Mouse (Mus musculus): ENCODE results near the gene Ppp1r16b. TPM values are rescaled to one million over a fixed set of nuclear protein-coding genes. Genes with fewer than 3 reads are reported as not detected.
A peak's percentile ranks its signal among the peaks of the same experiment; 100 is the strongest.

Gene Ppp1r16b
- total RNA-seq, 2 experiments from 2014 or later: 135 to 138 TPM

DNA sequence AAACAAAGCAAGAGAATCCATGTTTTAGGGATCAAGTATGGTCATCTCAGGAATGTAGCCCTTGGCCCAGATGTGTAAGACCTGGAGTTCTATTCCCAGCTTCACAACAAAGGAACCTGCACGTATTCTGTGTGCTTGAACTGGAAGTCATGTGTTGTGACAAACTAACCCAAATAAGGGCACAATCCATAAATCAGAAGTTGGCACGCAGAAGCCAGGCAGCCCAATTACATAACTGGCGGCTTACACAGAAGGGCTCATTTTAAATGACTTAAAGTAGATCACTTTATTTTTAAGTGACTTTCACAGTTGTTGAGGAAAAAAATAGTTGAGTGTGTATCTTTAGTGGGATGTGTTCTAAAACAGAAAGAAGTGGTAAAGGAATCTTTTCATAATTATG is 21.4 kb upstream of the Ppp1r16b start:
- H3K27ac ChIP-seq: peak overlapping the region; percentile 86
- H3K4me3 ChIP-seq: no peak overlapping the region
- no peak for TF ChIP-seq CTCF (IDR thresholded peaks at IDR 0.05)
- DNase-seq (ENCODE audit: extremely low spot score in 1 of 2, low spot score in 2 of 2): peak in 1 of 2 experiments; percentile 24
- intact Hi-C loops (cut with DNase I): loop anchor here (2.0 to 10.0 kb wide), 4 partner anchors 69 to 259 kb away; no protein-coding TSS in a partner anchor

DNA sequence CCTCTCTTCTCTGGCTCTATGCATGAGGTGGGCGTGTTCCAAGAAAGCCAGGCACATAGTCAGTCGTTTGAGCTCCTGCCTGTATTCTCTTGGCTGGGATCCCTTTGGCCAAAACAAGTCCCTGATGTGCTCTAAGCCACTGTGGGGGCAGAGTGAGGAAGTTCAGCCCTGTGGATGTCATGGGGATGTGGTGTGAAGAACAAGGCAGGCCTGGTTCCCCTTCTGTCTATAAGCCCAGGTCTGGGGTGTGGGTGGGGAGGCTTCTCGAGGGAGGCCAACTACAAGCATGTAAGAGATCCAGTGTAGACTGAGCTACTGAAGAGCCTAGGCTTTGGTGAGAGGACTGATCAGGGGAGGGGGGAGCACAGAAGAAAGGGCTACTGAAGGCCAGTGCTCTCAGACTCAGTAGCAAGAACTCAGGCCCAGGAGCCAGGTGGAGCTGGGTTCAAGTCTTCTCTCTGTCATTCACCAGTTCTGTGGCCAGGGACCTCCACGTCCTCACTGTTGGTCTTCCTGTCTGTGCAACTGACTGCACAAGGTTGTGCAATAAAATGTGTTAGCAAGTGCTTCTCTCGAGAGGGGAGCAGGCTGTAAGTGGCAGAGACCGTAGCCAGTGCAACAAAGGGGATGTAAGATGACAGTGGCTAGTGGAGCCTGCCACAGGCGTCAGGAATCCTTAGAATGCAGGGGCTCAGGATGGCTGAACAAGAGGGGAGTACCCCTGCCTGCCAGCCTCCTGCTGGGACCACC is 13.9 kb upstream of the Ppp1r16b start:
- TF ChIP-seq CTCF (IDR thresholded peaks at IDR 0.05): no peak
- DNase-seq (ENCODE audit: extremely low spot score in 1 of 2, low spot score in 2 of 2): no peak
- Histone ChIP-seq H3K4me3 (no peak overlapping the region), H3K27ac (no peak overlapping the region)
- intact Hi-C loops (cut with DNase I): no loop called here

DNA sequence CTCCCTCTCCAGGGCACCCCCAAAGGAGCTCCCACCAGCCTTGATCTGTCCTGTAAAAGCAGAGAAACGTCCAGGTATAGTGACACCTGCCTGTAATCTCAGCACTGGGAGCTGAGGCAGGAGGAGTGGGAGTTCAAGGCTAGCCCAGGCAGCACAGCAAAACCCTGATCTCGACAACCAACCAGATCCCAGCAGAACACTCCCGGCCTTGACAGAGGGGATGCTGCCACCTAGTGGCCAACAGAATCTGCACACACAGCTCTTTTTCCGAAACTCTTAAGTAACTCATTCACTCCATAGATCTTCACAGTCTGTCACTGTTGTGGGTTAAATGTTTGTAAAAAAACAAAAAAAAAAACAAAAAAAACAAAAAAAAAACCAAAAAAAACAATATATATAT is 12.2 kb upstream of the Ppp1r16b start:
- peak; percentile 80 to 86 for DNase-seq (ENCODE audit: extremely low spot score in 1 of 2, low spot score in 2 of 2)
- TF ChIP-seq CTCF (IDR thresholded peaks at IDR 0.05): peak; percentile 95
- no peak overlapping the region for H3K4me3 ChIP-seq
- H3K27ac ChIP-seq: no peak overlapping the region
- intact Hi-C loops (cut with DNase I): loop anchor here (1.0 kb wide), 1 partner anchor 92 kb away; no protein-coding TSS in a partner anchor

DNA sequence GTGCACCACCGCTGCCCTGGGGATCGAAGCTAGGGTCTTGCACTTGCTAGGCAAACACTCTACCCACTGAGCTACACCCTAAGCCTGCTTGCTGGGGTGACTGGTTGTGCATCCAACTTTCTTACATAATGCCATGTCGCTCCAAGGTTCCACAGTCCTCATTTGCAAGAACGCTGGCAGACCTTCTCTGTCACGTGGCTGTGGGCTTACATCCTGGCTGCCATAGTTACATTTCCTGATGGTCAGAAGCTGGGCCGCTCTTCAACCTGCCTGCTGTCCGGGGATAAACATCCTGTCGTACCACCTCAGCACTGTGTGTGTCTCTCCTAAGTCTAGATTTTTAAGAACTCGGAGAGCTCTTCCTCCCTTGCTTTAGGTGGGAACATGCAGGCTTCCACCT is 10.5 kb upstream of the Ppp1r16b start:
- no peak for TF ChIP-seq CTCF (IDR thresholded peaks at IDR 0.05)
- Histone ChIP-seq H3K27ac (peak overlapping the region; percentile 30; the same call in 1 of the 2 replicates), H3K4me3 (no peak overlapping the region)
- intact Hi-C loops (cut with DNase I): no loop called here
- no peak for DNase-seq (ENCODE audit: extremely low spot score in 1 of 2, low spot score in 2 of 2)

DNA sequence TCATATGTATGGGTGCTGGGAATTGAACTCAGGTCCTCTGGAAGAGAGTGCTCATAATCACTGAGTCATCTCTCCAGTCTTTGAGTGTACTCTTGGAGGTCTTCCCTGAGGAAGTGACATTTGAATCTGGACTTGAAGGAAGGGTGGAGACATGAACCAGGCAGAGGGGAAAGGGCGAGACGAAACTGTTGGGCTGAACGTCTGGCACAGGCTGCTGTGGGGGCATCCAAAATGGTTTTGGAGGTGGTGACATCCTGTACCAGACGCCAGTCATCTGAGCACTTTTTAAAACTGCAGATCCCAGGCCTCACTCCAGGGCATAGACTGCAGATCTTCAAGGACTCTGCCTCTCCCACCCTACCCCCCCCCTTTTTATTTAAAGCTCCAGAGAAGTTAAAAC is 9.4 kb upstream of the Ppp1r16b start:
- TF ChIP-seq CTCF (IDR thresholded peaks at IDR 0.05): no peak
- DNase-seq (ENCODE audit: extremely low spot score in 1 of 2, low spot score in 2 of 2): no peak
- no peak overlapping the region for H3K27ac ChIP-seq
- intact Hi-C loops (cut with DNase I): no loop called here
- no peak overlapping the region for H3K4me3 ChIP-seq

DNA sequence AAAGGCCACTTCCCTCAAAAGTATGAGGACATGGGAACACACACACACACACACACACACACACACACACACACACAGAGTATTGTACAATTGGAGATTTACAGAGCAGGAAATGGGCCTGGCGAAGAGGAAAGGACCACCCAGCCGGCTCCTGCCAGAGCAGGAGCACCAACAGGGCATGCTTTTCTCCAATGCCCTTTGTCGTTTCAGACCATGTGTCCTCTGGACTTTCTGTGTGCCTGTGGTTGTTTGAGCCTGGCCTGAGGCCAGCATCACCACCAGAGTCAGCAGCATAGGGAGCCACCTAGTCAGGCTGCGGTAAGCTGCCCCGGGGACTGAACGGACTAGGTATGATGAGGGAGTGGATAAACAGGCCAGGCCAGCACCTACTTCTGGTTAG is 6.4 kb upstream of the Ppp1r16b start:
- no peak for TF ChIP-seq CTCF (IDR thresholded peaks at IDR 0.05)
- H3K27ac ChIP-seq: no peak overlapping the region
- no peak overlapping the region for H3K4me3 ChIP-seq
- DNase-seq (ENCODE audit: extremely low spot score in 1 of 2, low spot score in 2 of 2): no peak
- intact Hi-C loops (cut with DNase I): no loop called here

DNA sequence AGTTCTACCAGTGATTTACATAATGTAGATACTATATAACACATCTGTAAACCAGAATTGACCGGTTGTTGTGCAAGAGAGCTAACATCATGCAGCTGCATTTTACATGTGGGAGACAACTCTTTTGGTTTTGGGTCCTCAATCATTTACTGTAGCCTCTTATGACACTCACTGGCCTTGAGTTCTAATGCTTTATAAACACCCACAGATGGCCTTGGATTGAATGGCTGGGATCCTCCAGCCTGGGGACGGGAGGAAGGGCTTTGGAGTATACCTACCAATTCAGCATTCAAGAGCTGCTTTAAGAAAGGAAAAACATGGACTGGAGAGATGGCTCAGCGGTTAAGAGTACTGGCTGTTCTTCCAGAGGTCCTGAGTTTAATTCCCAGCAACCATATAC is 5.9 kb upstream of the Ppp1r16b start:
- H3K27ac ChIP-seq: no peak overlapping the region
- TF ChIP-seq CTCF (IDR thresholded peaks at IDR 0.05): no peak
- intact Hi-C loops (cut with DNase I): no loop called here
- DNase-seq (ENCODE audit: extremely low spot score in 1 of 2, low spot score in 2 of 2): no peak
- H3K4me3 ChIP-seq: no peak overlapping the region

DNA sequence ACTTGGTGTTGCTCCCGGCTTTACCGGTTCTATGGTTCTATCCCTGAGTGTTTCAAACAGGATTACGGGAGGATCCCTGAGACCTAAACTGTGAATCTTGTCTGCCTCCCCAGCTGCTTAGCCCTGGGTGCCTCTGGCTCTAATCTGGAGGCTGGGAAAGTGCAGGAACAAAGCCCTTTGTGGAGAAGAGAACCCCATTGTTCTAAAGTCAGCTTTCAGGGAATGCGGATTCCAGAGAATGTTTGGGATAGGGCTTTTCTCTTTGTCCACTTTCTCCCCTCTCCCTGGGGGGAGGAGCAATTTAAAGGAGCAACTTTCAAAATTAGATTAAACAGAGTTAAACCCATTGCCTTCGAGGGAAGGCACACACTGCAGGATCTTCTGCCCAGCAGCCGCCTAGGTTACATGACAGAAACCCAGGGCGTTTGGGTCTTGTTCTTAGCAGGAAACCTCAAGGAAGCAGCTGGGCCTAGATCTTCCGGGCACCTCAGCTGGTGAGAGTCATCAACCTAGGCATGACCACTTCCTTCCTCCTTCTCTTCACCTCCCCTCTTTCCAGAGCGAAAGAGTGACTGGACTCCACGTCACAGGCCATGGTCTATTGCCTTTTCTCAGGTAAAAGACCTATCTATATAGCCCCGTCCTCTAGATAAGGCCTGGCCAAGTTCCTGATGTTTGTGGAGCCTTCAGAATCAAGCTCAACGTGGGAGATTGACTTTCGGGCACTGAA is 1.0 kb downstream of the Ppp1r16b start:
- peak overlapping the region; percentile 90 for H3K27ac ChIP-seq
- no peak for DNase-seq (ENCODE audit: extremely low spot score in 1 of 2, low spot score in 2 of 2)
- intact Hi-C loops (cut with DNase I): no loop called here
- H3K4me3 ChIP-seq: peak overlapping the region; percentile 95; the same call in 1 of the 2 replicates
- TF ChIP-seq CTCF (IDR thresholded peaks at IDR 0.05): no peak

DNA sequence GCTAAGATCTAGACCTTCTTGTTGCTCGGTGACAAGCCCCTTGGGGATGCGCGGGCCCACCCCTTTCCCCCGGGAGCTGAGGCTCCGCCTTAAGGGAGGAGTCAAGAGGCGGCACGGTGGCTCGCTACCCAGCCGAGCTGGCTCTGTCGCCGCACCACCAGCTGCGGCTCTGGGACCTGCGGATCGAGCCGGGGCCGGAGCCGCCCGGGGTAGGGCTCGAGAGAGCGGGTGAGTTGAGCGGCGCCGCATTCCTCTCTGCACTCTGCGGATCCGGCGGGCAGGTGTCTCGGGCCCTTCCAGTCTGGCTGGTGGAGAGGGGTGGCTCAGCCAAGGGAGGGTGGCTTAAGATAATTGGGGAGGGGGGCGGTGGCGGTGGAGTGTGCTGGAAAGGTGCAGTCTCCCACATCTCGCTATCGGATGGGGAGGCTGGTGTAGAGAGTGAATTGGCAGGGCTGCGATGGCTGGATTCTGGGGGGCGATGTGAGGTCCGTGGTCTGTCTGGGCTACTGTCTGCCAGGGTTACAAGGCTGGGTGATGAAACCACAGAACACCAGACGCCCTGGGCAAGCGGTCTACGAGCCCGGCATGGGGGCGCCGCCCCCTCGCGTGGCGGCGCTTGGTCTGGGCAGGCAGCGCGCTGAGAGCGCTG is 1.9 kb downstream of the Ppp1r16b start:
- peak overlapping the region; percentile 90 for H3K27ac ChIP-seq
- H3K4me3 ChIP-seq: peak overlapping the region; percentile 95
- intact Hi-C loops (cut with DNase I): loop anchor here (1.0 kb wide), 1 partner anchor 78 kb away; no protein-coding TSS in a partner anchor
- peak; percentile 80 to 83 for DNase-seq (ENCODE audit: extremely low spot score in 1 of 2, low spot score in 2 of 2)
- no peak for TF ChIP-seq CTCF (IDR thresholded peaks at IDR 0.05)

DNA sequence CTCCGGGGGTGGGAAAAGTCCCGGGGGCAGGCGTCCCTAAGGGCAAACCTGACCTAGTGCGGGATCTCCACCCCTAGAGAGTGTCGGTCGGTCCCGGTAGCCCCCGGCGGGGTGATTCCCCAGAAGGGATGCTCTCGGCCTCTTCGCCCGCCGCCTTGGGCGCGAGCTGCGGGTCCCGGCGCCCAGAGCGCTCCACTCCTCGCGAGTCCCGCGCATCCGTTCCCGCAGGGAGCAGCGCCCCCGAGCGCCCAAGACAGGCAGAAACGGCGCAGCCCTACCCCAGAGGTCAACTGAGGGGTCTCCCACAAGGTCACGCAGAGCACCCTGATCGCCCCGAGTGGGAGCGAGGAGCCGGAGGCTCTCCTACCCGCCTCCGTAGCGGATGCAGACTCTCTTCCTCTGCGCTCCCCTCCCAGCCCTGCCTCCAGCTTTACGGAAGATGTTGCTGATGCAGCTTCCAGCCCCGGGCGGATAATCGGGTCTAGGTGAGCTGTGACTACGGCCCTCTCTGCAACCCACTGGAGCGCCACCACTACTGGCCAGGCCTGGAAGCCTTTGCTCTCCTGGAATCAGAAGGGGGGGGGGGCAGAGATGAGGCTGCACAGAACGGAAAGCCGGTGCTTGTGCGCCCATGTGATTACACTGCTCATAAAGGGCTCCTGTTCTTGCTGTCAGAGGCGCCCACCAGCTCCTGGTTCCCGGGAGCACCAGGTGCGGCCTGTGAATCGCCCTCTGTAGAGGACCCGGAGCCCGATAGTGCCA is 2.7 kb downstream of the Ppp1r16b start:
- peak overlapping the region; percentile 95 for H3K4me3 ChIP-seq
- TF ChIP-seq CTCF (IDR thresholded peaks at IDR 0.05): peak; percentile 52
- H3K27ac ChIP-seq: peak overlapping the region; percentile 90
- peak; percentile 66 to 71 for DNase-seq (ENCODE audit: extremely low spot score in 1 of 2, low spot score in 2 of 2)
- intact Hi-C loops (cut with DNase I): loop anchor here (1.0 to 2.0 kb wide), 2 partner anchors 25 to 77 kb away; no protein-coding TSS in a partner anchor

DNA sequence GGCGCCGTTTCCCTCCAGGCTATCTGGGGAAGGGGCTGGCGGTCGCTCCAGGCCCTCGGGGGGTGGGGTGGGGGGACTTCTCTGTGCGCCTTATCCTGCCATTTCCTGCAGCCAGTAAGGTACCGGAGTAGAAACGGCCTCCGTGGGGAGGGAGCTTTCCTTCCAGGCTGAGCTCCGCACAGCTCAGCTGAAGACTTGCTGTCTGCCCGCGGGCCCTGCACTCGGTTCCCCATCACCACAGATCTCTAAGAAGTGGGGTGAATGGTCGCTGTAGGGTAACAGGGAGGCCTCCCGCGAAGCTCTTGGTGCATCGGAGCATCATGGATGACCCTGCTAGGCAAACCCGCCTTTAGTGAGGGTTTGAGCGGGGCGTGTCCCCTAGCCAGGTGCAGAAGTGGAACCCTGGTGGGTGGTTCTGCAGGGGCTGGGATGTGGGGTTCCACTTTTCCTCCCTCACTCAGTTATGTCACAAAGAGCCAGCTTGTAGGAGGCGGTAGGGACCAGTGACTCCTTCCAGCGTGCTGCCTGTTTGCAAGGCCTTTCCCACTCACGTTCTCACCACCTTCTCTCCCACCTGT is 3.3 kb downstream of the Ppp1r16b start:
- Histone ChIP-seq H3K4me3 (peak overlapping the region; percentile 95), H3K27ac (peak overlapping the region; percentile 90)
- intact Hi-C loops (cut with DNase I): loop anchor here (2.0 kb wide), 1 partner anchor 24 kb away; no protein-coding TSS in a partner anchor
- no peak for TF ChIP-seq CTCF (IDR thresholded peaks at IDR 0.05)
- peak in 1 of 2 experiments; percentile 61 for DNase-seq (ENCODE audit: extremely low spot score in 1 of 2, low spot score in 2 of 2)
